Mouse (Mus musculus): ENCODE measurements around the gene Rapgef4.
A peak's percentile ranks its signal among the peaks of the same experiment; 100 is the strongest.

Rapgef4 gene

GRCm38 (mm10) chr2:72278247-72278873 is 297.3 kb downstream of the Rapgef4 start:
- DNase-seq (ENCODE audit: low spot score in 2 of 2): no peak

- no peak for DNase-seq (ENCODE audit: low spot score in 2 of 2)
Measured at GRCm38 (mm10) chr2:72280524-72280923, 299.5 kb downstream of the Rapgef4 start.

- peak; percentile 31 to 42 for DNase-seq (ENCODE audit: low spot score in 2 of 2)
Measured at GRCm38 (mm10) chr2:72281971-72282370, 300.9 kb downstream of the Rapgef4 start.

- DNase-seq (ENCODE audit: low spot score in 2 of 2): no peak
Measured at GRCm38 (mm10) chr2:72282733-72283132, 301.7 kb downstream of the Rapgef4 start.

- DNase-seq (ENCODE audit: low spot score in 2 of 2): no peak
Measured at GRCm38 (mm10) chr2:72284689-72285088, 303.6 kb downstream of the Rapgef4 start.

- peak; percentile 8 to 54 for DNase-seq (ENCODE audit: low spot score in 2 of 2)
Measured at GRCm38 (mm10) chr2:72285256-72285887, 304.3 kb downstream of the Rapgef4 start, which contains the start of gene Map3k20. Map3k20 (plus strand) TSS chr2:72285637.

- DNase-seq (ENCODE audit: low spot score in 2 of 2): peak in 1 of 2 experiments; percentile 11
Measured at GRCm38 (mm10) chr2:72285888-72286661, 305.0 kb downstream of the Rapgef4 start.

- no peak for DNase-seq (ENCODE audit: low spot score in 2 of 2)
Measured at GRCm38 (mm10) chr2:72287142-72287541, 306.1 kb downstream of the Rapgef4 start.

- no peak for DNase-seq (ENCODE audit: low spot score in 2 of 2)
Measured at GRCm38 (mm10) chr2:72288932-72289534, 308.0 kb downstream of the Rapgef4 start.

- no peak for DNase-seq (ENCODE audit: low spot score in 2 of 2)
Measured at GRCm38 (mm10) chr2:72291103-72291502, 310.1 kb downstream of the Rapgef4 start.

GRCm38 (mm10) chr2:72292573-72292972 is 311.5 kb downstream of the Rapgef4 start:
- no peak for DNase-seq (ENCODE audit: low spot score in 2 of 2)

- DNase-seq (ENCODE audit: low spot score in 2 of 2): no peak
Measured at GRCm38 (mm10) chr2:72294994-72295393, 314.0 kb downstream of the Rapgef4 start.

GRCm38 (mm10) chr2:72296984-72297715 is 316.1 kb downstream of the Rapgef4 start:
- DNase-seq (ENCODE audit: low spot score in 2 of 2): no peak

GRCm38 (mm10) chr2:72297716-72298082 is 316.7 kb downstream of the Rapgef4 start:
- no peak for DNase-seq (ENCODE audit: low spot score in 2 of 2)

GRCm38 (mm10) chr2:72298406-72298805 is 317.4 kb downstream of the Rapgef4 start:
- peak in 1 of 2 experiments; percentile 79 for DNase-seq (ENCODE audit: low spot score in 2 of 2)

- DNase-seq (ENCODE audit: low spot score in 2 of 2): no peak
Measured at GRCm38 (mm10) chr2:72301194-72301916, 320.3 kb downstream of the Rapgef4 start.

- no peak for DNase-seq (ENCODE audit: low spot score in 2 of 2)
Measured at GRCm38 (mm10) chr2:72305738-72306137, 324.7 kb downstream of the Rapgef4 start.
